Mouse (Mus musculus): ENCODE measurements around the gene Kirrel. TPM values are rescaled to one million over a fixed set of nuclear protein-coding genes. Genes with fewer than 3 reads are reported as not detected.

Kirrel gene
- total RNA-seq, 4 experiments from 2014 or later = 14.7 to 23.3 (median 19.8) TPM

- DNase-seq = no peak
Observed at GRCm38 (mm10) chr3:87165291-87165881, 9.2 kb downstream of the Kirrel start.

- DNase-seq = no peak
Observed at GRCm38 (mm10) chr3:87164099-87164815, 10.3 kb downstream of the Kirrel start.

- no peak for DNase-seq
Observed at GRCm38 (mm10) chr3:87163116-87163515, 11.4 kb downstream of the Kirrel start.

GRCm38 (mm10) chr3:87162380-87162779 lies 12.2 kb downstream of the Kirrel start:
- DNase-seq = no peak

GRCm38 (mm10) chr3:87161601-87162000 lies 12.9 kb downstream of the Kirrel start:
- no peak for DNase-seq

- DNase-seq = no peak
Observed at GRCm38 (mm10) chr3:87160819-87161509, 13.6 kb downstream of the Kirrel start.

GRCm38 (mm10) chr3:87159190-87159589 lies 15.4 kb downstream of the Kirrel start:
- DNase-seq = no peak

GRCm38 (mm10) chr3:87157767-87158291 lies 16.7 kb downstream of the Kirrel start:
- peak; percentile 50 for DNase-seq

GRCm38 (mm10) chr3:87157297-87157696 lies 17.2 kb downstream of the Kirrel start:
- DNase-seq = no peak

GRCm38 (mm10) chr3:87154398-87155287 lies 19.9 kb downstream of the Kirrel start:
- DNase-seq = no peak

- no peak for DNase-seq
Observed at GRCm38 (mm10) chr3:87153038-87153437, 21.5 kb downstream of the Kirrel start.

GRCm38 (mm10) chr3:87152111-87152738 lies 22.3 kb downstream of the Kirrel start:
- DNase-seq = no peak

- DNase-seq = no peak
Observed at GRCm38 (mm10) chr3:87151294-87151826, 23.2 kb downstream of the Kirrel start.

GRCm38 (mm10) chr3:87150689-87151244 lies 23.8 kb downstream of the Kirrel start:
- DNase-seq = no peak

GRCm38 (mm10) chr3:87150056-87150688 lies 24.4 kb downstream of the Kirrel start:
- no peak for DNase-seq

GRCm38 (mm10) chr3:87149425-87149824 lies 25.1 kb downstream of the Kirrel start:
- DNase-seq = no peak

GRCm38 (mm10) chr3:87144476-87145240 lies 29.9 kb downstream of the Kirrel start:
- no peak for DNase-seq

GRCm38 (mm10) chr3:87140284-87140683 lies 34.3 kb downstream of the Kirrel start:
- no peak for DNase-seq

GRCm38 (mm10) chr3:87136782-87137181 lies 37.8 kb downstream of the Kirrel start:
- DNase-seq = no peak

- no peak for DNase-seq
Observed at GRCm38 (mm10) chr3:87134951-87135350, 39.6 kb downstream of the Kirrel start.

Data from adrenal gland, adult 8-10 months (tissue).